Mouse (Mus musculus): Measurements from ENCODE around the gene Elk4.

DNA sequence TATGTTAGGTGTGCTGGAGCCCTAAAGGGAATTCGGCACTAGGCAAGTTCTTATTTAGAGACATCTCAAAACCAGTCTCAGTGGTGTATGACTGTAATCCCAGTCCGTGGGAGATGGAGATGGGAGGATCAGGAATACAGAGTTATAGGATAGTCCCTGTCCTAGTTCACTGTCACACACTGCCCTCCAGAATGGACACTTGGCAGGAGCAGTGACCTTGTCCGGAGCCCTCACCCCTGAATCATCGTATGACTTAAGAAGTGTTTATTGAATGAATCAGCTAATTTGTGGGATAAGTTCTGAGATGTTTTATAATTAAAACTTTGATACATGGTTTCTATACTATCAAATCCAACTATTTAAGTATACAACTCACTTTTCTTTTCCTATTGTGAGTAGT is 55.7 kb downstream of the Elk4 start:
- TF ChIP-seq CTCF (IDR thresholded peaks at IDR 0.05; ENCODE audit: extremely low read depth, insufficient read depth, insufficient read length, insufficient replicate concordance) (no peak), POLR2A (IDR thresholded peaks at IDR 0.05; ENCODE audit: low read depth, low read length) (no peak)
